Mouse (Mus musculus) hindbrain, embryonic 16.5 days (tissue): ENCODE data around the gene Pla2g4e. TPM values are rescaled to one million over a fixed set of nuclear protein-coding genes. Genes with fewer than 3 reads are reported as not detected.

ENCODE experiments used
- ATAC-seq: fragments of 200-750 bp; cut with Nextera tagmentation; 2 replicates; pipeline ENCODE4 v1.8.0; 2017; ENCODE audit warnings: moderate TSS enrichment, moderate library complexity
- H3K27ac ChIP-seq: fragments of 300-500 bp; sonication (generic); 2 replicates; pipeline ENCODE4 v1.5.1; 2014; ENCODE audit warnings: low read depth, mild to moderate bottlenecking, control low read depth, low read length, moderate library complexity
- H3K27me3 ChIP-seq: fragments of 300-500 bp; sonication (generic); replicated peaks from 2 replicates; pipeline ENCODE4 v1.6.1; 2014; ENCODE audit warnings: low read length; ENCODE audit not compliant: control insufficient read depth, insufficient read depth
- H3K36me3 ChIP-seq: fragments of 300-500 bp; sonication (generic); 2 replicates; pipeline ENCODE4 v1.6.1; 2014; ENCODE audit warnings: mild to moderate bottlenecking, low read length, moderate library complexity, mixed read lengths; ENCODE audit not compliant: control insufficient read depth, insufficient read depth
- H3K4me1 ChIP-seq: fragments of 300-500 bp; sonication (generic); 2 replicates; pipeline ENCODE4 v1.6.1; 2014; ENCODE audit warnings: low read depth, low read length; ENCODE audit not compliant: control insufficient read depth, insufficient read depth
- H3K4me2 ChIP-seq: fragments of 300-500 bp; sonication (generic); 2 replicates; pipeline ENCODE4 v1.6.1; 2014; ENCODE audit warnings: mild to moderate bottlenecking, low read length, control low read depth, moderate library complexity
- H3K4me3 ChIP-seq: fragments of 300-500 bp; sonication (generic); 2 replicates; pipeline ENCODE4 v1.5.1; 2014; ENCODE audit warnings: mild to moderate bottlenecking, low read length, control low read depth, moderate library complexity
- H3K9ac ChIP-seq: fragments of 300-500 bp; sonication (generic); 2 replicates; pipeline ENCODE4 v1.6.1; 2014; ENCODE audit warnings: low read depth, mild to moderate bottlenecking, control low read depth, low read length, moderate library complexity
- H3K9me3 ChIP-seq: fragments of 300-500 bp; sonication (generic); 2 replicates; pipeline ENCODE4 v1.6.1; 2014; ENCODE audit warnings: mild to moderate bottlenecking, low read length, moderate library complexity; ENCODE audit not compliant: control insufficient read depth
- WGBS: fragments of 180-500 bp; shearing (Covaris S2); extraction: QIAGEN DNeasy Blood & Tissue Kit; methylation state at CpG from one replicate; pipeline ENCODE4 v1.1.7; 2014; 5-methylcytosine and 5-hydroxymethylcytosine counted together
- polyA plus RNA-seq: library from polyadenylated mRNA; unstranded; fragments of >200 nt; fragmentation: Nextera tagmentation; extraction: Ambion mirVana; gene quantifications from 2 replicates; pipeline ENCODE4 v1.2.1, GENCODE M21; 2015

Pla2g4e gene
- polyA plus RNA-seq, 1 experiment from 2014 or later = 5.7 TPM

GRCm38 (mm10) chr2:120141671-120142070, 103.5 kb downstream of the Pla2g4e start:
- ATAC-seq = no peak
- Histone ChIP-seq H3K4me3 (no peak overlapping the region), H3K4me2 (no peak overlapping the region), H3K4me1 (no peaks in the 10 kb centered on the region), H3K36me3 (no peaks in the 10 kb centered on the region), H3K27me3 (no peaks in the 10 kb centered on the region), H3K9ac (no peak overlapping the region), H3K9me3 (no peaks in the 10 kb centered on the region), H3K27ac (no peak overlapping the region)
- WGBS = 95% methylated on average over 1 of the region's 1 CpGs

- H3K9me3 ChIP-seq = no peaks in the 10 kb centered on the region
- H3K4me2 ChIP-seq = no peak overlapping the region
- H3K4me3 ChIP-seq = no peak overlapping the region
- no peaks in the 10 kb centered on the region for H3K27me3 ChIP-seq
- H3K9ac ChIP-seq = no peak overlapping the region
- H3K36me3 ChIP-seq = no peaks in the 10 kb centered on the region
- ATAC-seq = no peak
- WGBS = 85% methylated on average over 5 of the region's 5 CpGs
- H3K27ac ChIP-seq = no peak overlapping the region
- H3K4me1 ChIP-seq = no peaks in the 10 kb centered on the region
These were observed 104.8 kb downstream of the Pla2g4e start for GRCm38 (mm10) chr2:120140326-120140725.

- Histone ChIP-seq H3K4me2 (no peak overlapping the region), H3K9ac (no peak overlapping the region), H3K27me3 (no peaks in the 10 kb centered on the region), H3K36me3 (no peaks in the 10 kb centered on the region), H3K4me3 (no peak overlapping the region), H3K27ac (no peak overlapping the region), H3K9me3 (no peaks in the 10 kb centered on the region), H3K4me1 (no peaks in the 10 kb centered on the region)
- ATAC-seq = no peak; the same call in 1 of the 2 replicates
- 83% methylated on average over 1 of the region's 1 CpGs for WGBS
These were observed 106.0 kb downstream of the Pla2g4e start for GRCm38 (mm10) chr2:120139091-120139490.

- Histone ChIP-seq H3K4me3 (no peak overlapping the region), H3K9ac (no peak overlapping the region), H3K9me3 (no peaks in the 10 kb centered on the region), H3K4me2 (no peak overlapping the region), H3K4me1 (no peaks in the 10 kb centered on the region), H3K27ac (no peak overlapping the region), H3K36me3 (no peaks in the 10 kb centered on the region), H3K27me3 (no peaks in the 10 kb centered on the region)
- WGBS = 68% methylated on average over 5 of the region's 5 CpGs
- no peak for ATAC-seq
These were observed 107.9 kb downstream of the Pla2g4e start for GRCm38 (mm10) chr2:120137281-120137680.

GRCm38 (mm10) chr2:120134453-120135075, 110.6 kb downstream of the Pla2g4e start:
- Histone ChIP-seq H3K36me3 (no peaks in the 10 kb centered on the region), H3K4me2 (no peak overlapping the region), H3K9ac (no peak overlapping the region), H3K27ac (no peak overlapping the region), H3K4me3 (no peak overlapping the region), H3K27me3 (no peaks in the 10 kb centered on the region), H3K9me3 (no peaks in the 10 kb centered on the region), H3K4me1 (no peaks in the 10 kb centered on the region)
- ATAC-seq = no peak

- Histone ChIP-seq H3K4me3 (no peak overlapping the region), H3K36me3 (peaks cover 2% of the 10 kb centered on the region; the same call in 1 of the 2 replicates), H3K27ac (no peak overlapping the region), H3K4me2 (no peak overlapping the region), H3K9ac (no peak overlapping the region), H3K9me3 (no peaks in the 10 kb centered on the region), H3K27me3 (no peaks in the 10 kb centered on the region), H3K4me1 (no peaks in the 10 kb centered on the region)
- no peak for ATAC-seq
- WGBS = 76% methylated on average over 1 of the region's 1 CpGs
These were observed 113.3 kb downstream of the Pla2g4e start for GRCm38 (mm10) chr2:120131881-120132280.

GRCm38 (mm10) chr2:120129252-120129908, 115.8 kb downstream of the Pla2g4e start:
- Histone ChIP-seq H3K4me1 (no peaks in the 10 kb centered on the region), H3K4me2 (no peak overlapping the region), H3K9ac (no peak overlapping the region), H3K36me3 (peaks cover 2% of the 10 kb centered on the region; the same call in 1 of the 2 replicates), H3K4me3 (no peak overlapping the region), H3K27ac (no peak overlapping the region), H3K27me3 (no peaks in the 10 kb centered on the region), H3K9me3 (no peaks in the 10 kb centered on the region)
- 59% methylated on average over 8 of the region's 8 CpGs for WGBS
- ATAC-seq = no peak

GRCm38 (mm10) chr2:120128611-120129051, 116.5 kb downstream of the Pla2g4e start:
- no peak overlapping the region for H3K4me2 ChIP-seq
- H3K27me3 ChIP-seq = no peaks in the 10 kb centered on the region
- peaks cover 2% of the 10 kb centered on the region; the same call in 1 of the 2 replicates for H3K36me3 ChIP-seq
- WGBS = 67% methylated on average over 1 of the region's 1 CpGs
- no peak overlapping the region for H3K4me3 ChIP-seq
- H3K27ac ChIP-seq = no peak overlapping the region
- H3K9ac ChIP-seq = no peak overlapping the region
- no peak for ATAC-seq
- H3K9me3 ChIP-seq = no peaks in the 10 kb centered on the region
- H3K4me1 ChIP-seq = no peaks in the 10 kb centered on the region

- Histone ChIP-seq H3K36me3 (peaks cover 2% of the 10 kb centered on the region; the same call in 1 of the 2 replicates), H3K4me3 (no peak overlapping the region), H3K9me3 (no peaks in the 10 kb centered on the region), H3K27ac (no peak overlapping the region), H3K4me1 (no peaks in the 10 kb centered on the region), H3K9ac (no peak overlapping the region), H3K4me2 (no peak overlapping the region), H3K27me3 (no peaks in the 10 kb centered on the region)
- ATAC-seq = no peak
These were observed 117.1 kb downstream of the Pla2g4e start for GRCm38 (mm10) chr2:120128011-120128410.
